Mouse (Mus musculus) heart, postnatal 0 days (tissue): Measurements from ENCODE around the gene Sec24a. TPM values are rescaled to one million over a fixed set of nuclear protein-coding genes. Genes with fewer than 3 reads are reported as not detected.

ENCODE experiments used
- ATAC-seq: fragments of 200-750 bp; cut with Nextera tagmentation; 2 replicates; pipeline ENCODE4 v1.8.0; 2017; ENCODE audit warnings: low read depth, moderate number of reproducible peaks, moderate library complexity; ENCODE audit not compliant: insufficient read depth
- DNase-seq: peaks from one replicate; pipeline ENCODE4 v3.0.0-alpha.2; 2016; ENCODE audit warnings: low spot score
- H3K27ac ChIP-seq: fragments of 300-500 bp; sonication (generic); 2 replicates; pipeline ENCODE4 v1.5.1; 2014; ENCODE audit warnings: low read depth, mild to moderate bottlenecking
- H3K27me3 ChIP-seq: fragments of 300-500 bp; sonication (generic); 2 replicates; pipeline ENCODE4 v1.6.1; 2014; ENCODE audit warnings: low read length, mixed read lengths; ENCODE audit not compliant: control insufficient read depth, insufficient read depth
- H3K36me3 ChIP-seq: fragments of 300-500 bp; sonication (generic); replicated peaks from 2 replicates; pipeline ENCODE4 v1.6.1; 2014; ENCODE audit warnings: low read length, mixed read lengths; ENCODE audit not compliant: control insufficient read depth, insufficient read depth
- H3K4me1 ChIP-seq: fragments of 300-500 bp; sonication (generic); 2 replicates; pipeline ENCODE4 v1.6.1; 2014; ENCODE audit warnings: antibody characterized with exemption; ENCODE audit not compliant: control insufficient read depth, insufficient read depth
- H3K4me2 ChIP-seq: fragments of 300-500 bp; sonication (generic); 2 replicates; pipeline ENCODE4 v1.6.1; 2014; ENCODE audit warnings: low read depth, mild to moderate bottlenecking, low read length, moderate library complexity
- H3K4me3 ChIP-seq: fragments of 300-500 bp; sonication (generic); 2 replicates; pipeline ENCODE4 v1.5.1; 2014; ENCODE audit warnings: low read depth, low read length
- H3K9ac ChIP-seq: fragments of 300-500 bp; sonication (generic); replicated peaks from 2 replicates; pipeline ENCODE4 v1.6.1; 2014; ENCODE audit warnings: low read depth, low read length, mixed read lengths
- H3K9me3 ChIP-seq: fragments of 300-500 bp; sonication (generic); replicated peaks from 2 replicates; pipeline ENCODE4 v1.6.1; 2016; ENCODE audit warnings: low read length; ENCODE audit not compliant: control insufficient read depth
- CTCF ChIP-seq: IDR thresholded peaks from 2 replicates; pipeline ENCODE4 v1.5.1; 2016; ENCODE audit warnings: antibody characterized with exemption, control low read depth, low read depth
- EP300 ChIP-seq: IDR thresholded peaks from 2 replicates; pipeline ENCODE4 v1.6.1; 2016; ENCODE audit warnings: antibody characterized with exemption, low read depth
- WGBS: fragments of 180-500 bp; shearing (Covaris S2); extraction: QIAGEN DNeasy Blood & Tissue Kit; methylation state at CpG from one replicate; pipeline ENCODE4 v1.1.7; 2014; 5-methylcytosine and 5-hydroxymethylcytosine counted together
- polyA plus RNA-seq: library from polyadenylated mRNA; unstranded; fragments of >200 nt; fragmentation: Nextera tagmentation; extraction: Ambion mirVana; gene quantifications from 2 replicates; pipeline ENCODE4 v1.2.1, GENCODE M21; 2015
- total RNA-seq: library from RNA; depleted of rRNA; stranded (reverse); fragments of >200 nt; gene quantifications from 2 replicates; pipeline ENCODE4 v1.2.3, GENCODE M21; 2014; ENCODE audit warnings: low replicate concordance

Gene Sec24a
- total and polyA plus RNA-seq, 2 experiments from 2014 or later = 7.3 to 8.3 TPM

GRCm38 (mm10) chr11:51767579-51768220 is 4.3 kb upstream of the Sec24a start:
- H3K4me3 ChIP-seq = no peak overlapping the region
- H3K4me2 ChIP-seq = no peak overlapping the region
- WGBS = 60% methylated on average over 8 of the region's 8 CpGs
- no peak overlapping the region for H3K9ac ChIP-seq
- H3K27ac ChIP-seq = no peak overlapping the region
- H3K9me3 ChIP-seq = no peaks in the 10 kb centered on the region
- H3K27me3 ChIP-seq = no peaks in the 10 kb centered on the region
- no peaks in the 10 kb centered on the region for H3K36me3 ChIP-seq
- H3K4me1 ChIP-seq = peaks cover 12% of the 10 kb centered on the region; the same call in 1 of the 2 replicates
- TF ChIP-seq CTCF (no peak), EP300 (no peak)
- no peak for ATAC-seq
- no peak for DNase-seq

GRCm38 (mm10) chr11:51764816-51765215 is 1.4 kb upstream of the Sec24a start:
- Histone ChIP-seq H3K36me3 (no peaks in the 10 kb centered on the region), H3K27ac (no peak overlapping the region), H3K27me3 (no peaks in the 10 kb centered on the region), H3K4me1 (peaks cover 12% of the 10 kb centered on the region; the same call in 1 of the 2 replicates), H3K9ac (no peak overlapping the region), H3K9me3 (no peaks in the 10 kb centered on the region), H3K4me3 (no peak overlapping the region; the same call in 1 of the 2 replicates), H3K4me2 (peak overlapping the region; percentile 75; the same call in 1 of the 2 replicates)
- DNase-seq (no peak), ATAC-seq (no peak)
- TF ChIP-seq EP300 = no peak
- no peak for TF ChIP-seq CTCF
- WGBS = 77% methylated on average over 4 of the region's 4 CpGs

GRCm38 (mm10) chr11:51763955-51764354 is 521 bp upstream of the Sec24a start:
- Histone ChIP-seq H3K9ac (peak overlapping the region; percentile 70), H3K4me1 (peaks cover 12% of the 10 kb centered on the region; the same call in 1 of the 2 replicates), H3K27me3 (no peaks in the 10 kb centered on the region), H3K4me3 (peak overlapping the region; percentile 70), H3K9me3 (no peaks in the 10 kb centered on the region), H3K27ac (no peak overlapping the region), H3K4me2 (peak overlapping the region; percentile 75), H3K36me3 (no peaks in the 10 kb centered on the region)
- ATAC-seq = no peak
- 4% methylated on average over 13 of the region's 13 CpGs for WGBS
- DNase-seq = no peak
- no peak for TF ChIP-seq EP300
- TF ChIP-seq CTCF = no peak

GRCm38 (mm10) chr11:51761241-51761640 is 2.2 kb downstream of the Sec24a start:
- H3K27ac ChIP-seq = no peak overlapping the region
- no peaks in the 10 kb centered on the region for H3K9me3 ChIP-seq
- no peak overlapping the region for H3K9ac ChIP-seq
- 68% methylated on average over 5 of the region's 5 CpGs for WGBS
- H3K4me3 ChIP-seq = no peak overlapping the region
- H3K4me1 ChIP-seq = peaks cover 12% of the 10 kb centered on the region; the same call in 1 of the 2 replicates
- no peak for TF ChIP-seq CTCF
- DNase-seq (no peak), ATAC-seq (no peak)
- H3K27me3 ChIP-seq = no peaks in the 10 kb centered on the region
- no peaks in the 10 kb centered on the region for H3K36me3 ChIP-seq
- no peak overlapping the region for H3K4me2 ChIP-seq

- Histone ChIP-seq H3K4me1 (peaks cover 12% of the 10 kb centered on the region; the same call in 1 of the 2 replicates), H3K27me3 (no peaks in the 10 kb centered on the region), H3K4me2 (no peak overlapping the region), H3K9me3 (no peaks in the 10 kb centered on the region), H3K36me3 (no peaks in the 10 kb centered on the region), H3K27ac (no peak overlapping the region), H3K9ac (no peak overlapping the region), H3K4me3 (no peak overlapping the region)
- no peak for DNase-seq
- no peak for ATAC-seq
- 75% methylated on average over 6 of the region's 6 CpGs for WGBS
- no peak for TF ChIP-seq EP300
- TF ChIP-seq CTCF = no peak
These were observed 3.3 kb downstream of the Sec24a start for GRCm38 (mm10) chr11:51759941-51760657.
